Mouse (Mus musculus) liver, postnatal 0 days (tissue): Measurements from ENCODE around the gene Pidd1.

Source experiments
- CTCF ChIP-seq: sonication (generic); IDR thresholded peaks from 2 replicates; pipeline ENCODE4 v1.5.1; 2016; ENCODE audit warnings: antibody characterized with exemption, low read depth
- EP300 ChIP-seq: IDR thresholded peaks from 2 replicates; pipeline ENCODE4 v1.6.1; 2016; ENCODE audit warnings: antibody characterized with exemption, low read depth, mild to moderate bottlenecking

- TF ChIP-seq EP300 (no peak), CTCF (no peak)
Measured at GRCm38 (mm10) chr7:141458661-141459060, 14.8 kb upstream of the Pidd1 start.
